Mouse (Mus musculus) left cerebral cortex, adult 2 months (tissue): Measurements from ENCODE around the gene Frmd8. TPM values are rescaled to one million over a fixed set of nuclear protein-coding genes. Genes with fewer than 3 reads are reported as not detected.

Experiments
- DNase-seq, 2 experiments: peaks; one replicate each; pipeline ENCODE4 v3.0.0; 2021 to 2022; ENCODE audit warnings: low spot score in 2 of 2, mixed read lengths in 1 of 2; ENCODE audit errors: extremely low spot score in 1 of 2
- H3K27ac ChIP-seq: fragments of 200-600 bp; 2 replicates; pipeline ENCODE4 v1.8.1; 2022
- H3K4me3 ChIP-seq: fragments of 200-600 bp; 2 replicates; pipeline ENCODE4 v1.8.1; 2022
- CTCF ChIP-seq: fragments of 200-600 bp; IDR thresholded peaks from 2 replicates; pipeline ENCODE4 v1.8.1; 2022; ENCODE audit warnings: antibody characterized with exemption, mild to moderate bottlenecking, moderate library complexity
- intact Hi-C: fragments of 180-260 bp; cut with DNase I; formaldehyde crosslinking; loops from one replicate; pipeline ENCODE4 v1.15.1; 2025
- total RNA-seq, 2 experiments: library from RNA; stranded (reverse); gene quantifications; 2 replicates each; pipeline ENCODE4 v1.2.3; 2021

Gene Frmd8
- total RNA-seq, 2 experiments from 2014 or later = 10.1 to 13.4 TPM

- Histone ChIP-seq H3K27ac (no peak overlapping the region), H3K4me3 (no peak overlapping the region)
- intact Hi-C loops = no loop called here
- TF ChIP-seq CTCF = no peak
- DNase-seq = no peak
These were observed 11.3 kb downstream of the Frmd8 start for GRCm38 (mm10) chr19:5863776-5864175.

DNA sequence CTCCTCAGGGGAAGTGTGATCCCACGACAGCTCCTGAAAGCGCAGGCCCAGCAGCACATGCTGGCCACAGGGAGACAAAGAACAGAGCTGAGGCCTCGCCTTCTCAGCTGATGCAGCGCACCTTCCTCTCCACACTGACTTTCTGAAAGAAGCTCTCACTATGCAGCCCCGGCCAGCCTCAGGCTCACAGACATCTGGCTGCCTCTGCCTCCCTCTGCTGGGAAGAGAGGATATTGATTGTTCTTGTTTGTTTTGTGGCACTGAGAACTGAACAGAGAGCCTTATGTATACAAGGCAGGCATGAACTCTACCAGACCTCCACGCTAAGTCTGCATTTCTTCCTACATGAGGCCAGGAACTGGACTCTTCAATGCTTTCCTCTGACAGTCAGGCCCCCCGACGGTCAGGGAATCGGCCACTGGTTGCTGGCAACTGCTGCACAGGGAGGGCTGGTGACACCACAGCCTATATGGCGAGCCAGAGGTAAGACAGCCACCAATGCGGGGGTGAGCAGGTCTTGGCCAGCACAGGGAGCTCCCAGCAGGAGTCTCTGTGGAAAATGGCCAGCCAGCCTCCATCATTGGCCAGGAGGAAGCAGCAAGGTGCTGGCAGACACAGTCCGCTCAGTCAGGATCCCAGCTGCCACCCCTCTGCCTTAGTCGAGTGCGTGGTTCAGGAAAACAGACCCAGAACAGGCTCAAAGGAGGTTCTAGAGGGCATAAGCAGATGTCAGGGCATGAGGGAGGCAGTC, 12.6 kb downstream of the Frmd8 start:
- no peak for DNase-seq
- no peak overlapping the region for H3K4me3 ChIP-seq
- peak; percentile 12; the same call in 1 of the 2 replicates for TF ChIP-seq CTCF
- intact Hi-C loops = no loop called here
- H3K27ac ChIP-seq = no peak overlapping the region

DNA sequence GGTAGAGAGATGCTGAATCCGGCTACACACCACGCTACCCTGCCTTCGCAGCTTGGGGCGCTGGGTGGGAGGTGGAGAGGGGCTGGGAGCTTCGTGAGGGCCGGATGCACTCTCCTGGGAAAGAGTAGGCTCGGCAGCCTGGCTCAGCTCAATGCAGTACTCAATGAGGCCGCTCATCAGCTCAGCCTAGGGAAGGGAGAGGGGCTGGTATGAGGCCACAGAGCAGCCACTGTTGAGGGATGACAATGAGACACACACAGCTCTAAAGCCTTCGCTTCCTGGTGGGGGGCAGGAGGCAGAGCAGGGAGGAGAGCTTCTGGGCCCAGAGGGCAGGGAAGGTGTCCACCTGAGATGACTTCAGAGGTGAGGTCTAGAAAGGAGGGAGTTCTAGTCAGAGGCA, 18.5 kb downstream of the Frmd8 start:
- H3K27ac ChIP-seq = peak overlapping the region; percentile 20; the same call in 1 of the 2 replicates
- TF ChIP-seq CTCF = no peak; the same call in 1 of the 2 replicates
- no peak overlapping the region for H3K4me3 ChIP-seq
- intact Hi-C loops = loop anchor here (5.0 kb wide), 1 partner anchor 129 kb away; the partner anchor contains the start of genes Ehbp1l1 and Fam89b
- peak in 1 of 2 experiments; percentile 8 for DNase-seq

DNA sequence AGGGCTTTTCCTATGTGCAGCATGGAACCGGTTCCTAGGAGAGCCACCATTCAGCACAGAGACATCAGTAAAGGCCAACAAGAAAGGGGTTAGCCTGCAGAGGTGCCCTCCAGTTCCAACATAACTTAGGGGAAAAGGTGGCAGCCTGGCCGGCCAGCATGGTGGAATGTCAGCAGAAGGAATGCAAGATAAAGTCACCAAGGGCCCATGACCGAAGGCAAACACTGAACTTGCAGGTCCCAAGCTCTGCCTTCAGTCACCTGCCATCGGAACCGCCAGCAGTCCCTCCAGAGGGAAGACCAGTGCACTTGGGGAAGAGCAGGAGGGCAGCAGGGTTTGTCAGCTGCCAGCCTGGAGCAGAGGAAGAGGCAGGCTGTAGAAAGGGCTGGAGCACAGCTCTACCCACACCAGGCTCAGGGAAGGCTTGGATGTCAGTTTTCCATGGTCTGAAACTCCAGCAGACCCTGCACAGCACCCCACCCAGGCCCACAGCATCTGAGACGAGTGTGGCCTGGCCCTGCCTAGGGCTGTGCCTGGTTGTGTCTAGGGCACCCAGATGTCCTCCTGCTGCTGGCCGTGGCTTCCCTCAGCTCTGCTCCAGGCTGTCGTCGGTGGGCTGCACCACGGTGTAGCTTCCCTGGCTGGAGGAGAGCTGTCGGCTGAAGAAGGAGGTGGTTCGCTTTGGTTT, 22.9 kb downstream of the Frmd8 start:
- intact Hi-C loops = no loop called here

GRCm38 (mm10) chr19:5851481-5851971, 23.5 kb downstream of the Frmd8 start:
- no peak for DNase-seq
- intact Hi-C loops = loop anchor here (2.0 kb wide), 1 partner anchor 23 kb away; the partner anchor contains the start of gene Frmd8
- TF ChIP-seq CTCF = no peak
- Histone ChIP-seq H3K4me3 (no peak overlapping the region), H3K27ac (peak overlapping the region; percentile 24; the same call in 1 of the 2 replicates)

More for the DNA sequence above, 22.9 kb downstream of the Frmd8 start:
- Histone ChIP-seq H3K4me3 (no peak overlapping the region), H3K27ac (peak overlapping the region; percentile 24; the same call in 1 of the 2 replicates)
- DNase-seq = no peak
- no peak for TF ChIP-seq CTCF

- H3K4me3 ChIP-seq = no peak overlapping the region
- no peak for DNase-seq
- intact Hi-C loops = loop anchor here (1.0 to 2.0 kb wide), 3 partner anchors 24 to 64 kb away; partner anchors contain the start of gene Frmd8
- TF ChIP-seq CTCF = no peak
- peak overlapping the region; percentile 99 for H3K27ac ChIP-seq
These were observed 24.2 kb downstream of the Frmd8 start for GRCm38 (mm10) chr19:5850860-5851259.

DNA sequence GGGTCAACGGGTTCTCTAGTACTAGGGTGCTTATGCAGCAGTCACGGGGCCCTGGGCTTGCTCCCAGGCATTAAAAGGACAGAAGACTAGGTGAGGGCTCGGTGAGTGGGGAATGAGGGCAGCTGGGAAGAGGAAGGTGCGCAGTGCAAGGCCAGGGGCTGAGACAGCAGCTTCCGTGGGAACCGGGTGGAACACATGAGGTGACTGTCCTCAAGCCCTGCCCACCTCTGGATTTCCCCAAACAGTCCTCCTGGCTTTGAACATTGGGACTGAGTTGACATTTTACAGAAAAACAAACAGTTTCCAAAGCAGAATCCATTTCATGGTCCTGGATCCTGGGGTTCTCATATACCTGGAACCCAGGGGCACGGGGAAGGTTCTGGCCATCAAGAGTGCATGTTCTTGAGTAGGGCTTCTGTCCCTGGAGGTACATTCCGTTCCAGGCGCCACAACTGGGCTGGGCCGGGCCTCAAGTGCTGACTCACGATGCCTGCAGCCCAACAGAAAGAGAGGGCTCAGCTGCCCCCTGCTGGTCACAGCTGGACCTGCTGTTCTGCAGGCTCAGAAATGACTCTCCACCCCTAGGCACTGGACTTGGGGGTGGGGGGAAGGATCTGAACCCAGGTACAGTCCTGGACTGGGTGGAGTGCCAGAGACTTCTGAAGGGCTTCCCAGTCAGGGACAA, 25.1 kb downstream of the Frmd8 start:
- TF ChIP-seq CTCF = peak; percentile 95
- intact Hi-C loops = loop anchor here (1.0 to 2.0 kb wide), 3 partner anchors 25 to 63 kb away; partner anchors contain the start of gene Frmd8
- Histone ChIP-seq H3K27ac (peak overlapping the region; percentile 99), H3K4me3 (0 out of 2 replicates have a peak overlapping the region, but pooled peaks have one; percentile 18)
- peak; percentile 91 to 95 for DNase-seq

DNA sequence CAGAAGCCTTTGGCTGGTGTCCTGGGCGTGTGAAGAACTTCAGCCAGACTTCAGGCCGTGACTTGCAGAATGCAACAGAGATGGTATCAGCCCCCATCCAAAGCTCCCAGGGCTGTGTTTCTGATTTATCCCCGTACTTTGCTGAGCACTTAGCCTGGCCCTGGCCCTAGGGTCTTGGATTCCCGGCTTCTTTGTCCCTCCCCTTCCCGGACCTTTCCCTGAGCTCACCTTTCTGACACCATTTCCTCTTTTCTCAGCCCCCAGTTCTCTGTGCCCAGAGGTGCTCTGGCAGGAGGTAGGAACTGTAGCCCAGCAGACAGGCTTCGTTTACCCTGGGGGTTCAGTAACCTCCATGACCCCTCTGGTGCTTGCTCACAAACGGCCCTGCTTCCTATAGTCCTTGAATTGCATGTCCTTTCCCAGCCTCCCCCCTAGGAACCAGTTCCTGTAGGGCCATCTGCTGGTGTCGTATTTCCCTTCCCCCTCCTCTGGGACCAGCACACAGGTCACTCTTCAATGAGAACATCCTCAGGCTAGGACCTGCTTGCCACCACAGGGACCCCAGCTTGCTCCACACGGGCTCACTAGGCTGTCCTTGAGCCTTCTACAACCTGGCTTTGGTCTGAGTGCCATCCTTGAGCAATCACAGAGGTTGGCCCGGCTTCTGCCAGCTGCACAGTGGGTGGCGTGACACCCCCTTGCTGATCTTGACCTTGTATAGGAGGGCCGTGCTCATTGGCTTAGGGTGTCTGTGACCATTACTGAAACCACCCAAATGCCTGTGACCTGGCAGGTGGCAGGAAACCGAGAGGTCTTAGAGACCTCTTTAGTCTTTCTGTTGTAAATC, 26.0 kb downstream of the Frmd8 start:
- intact Hi-C loops = no loop called here
- Histone ChIP-seq H3K27ac (peak overlapping the region; percentile 99), H3K4me3 (peak overlapping the region; percentile 27)
- DNase-seq = no peak
- TF ChIP-seq CTCF = no peak

- no peak for TF ChIP-seq CTCF
- H3K27ac ChIP-seq = peak overlapping the region; percentile 99
- intact Hi-C loops = no loop called here
- H3K4me3 ChIP-seq = peak overlapping the region; percentile 27
- peak; percentile 49 to 53 for DNase-seq
These were observed 26.8 kb downstream of the Frmd8 start for GRCm38 (mm10) chr19:5848032-5848825.

GRCm38 (mm10) chr19:5847306-5847796, 27.7 kb downstream of the Frmd8 start:
- Histone ChIP-seq H3K27ac (peak overlapping the region; percentile 99), H3K4me3 (peak overlapping the region; percentile 36; the same call in 1 of the 2 replicates)
- no peak for DNase-seq
- no peak for TF ChIP-seq CTCF
- intact Hi-C loops = no loop called here
